Mouse (Mus musculus) ES-CJ7 (cell line): ENCODE results near the gene Ppm1n.
A peak's percentile ranks its signal among the peaks of the same experiment; 100 is the strongest.

Experiments
- DNase-seq: peaks from one replicate; pipeline ENCODE4 v3.0.0; 2011; ENCODE audit warnings: low read depth, low spot score

The Ppm1n gene

GRCm38 (mm10) chr7:19282791-19283405 is 3.0 kb upstream of the Ppm1n start:
- peak; percentile 55 for DNase-seq

GRCm38 (mm10) chr7:19282385-19282784 is 2.5 kb upstream of the Ppm1n start, which contains the start of gene Rtn2:
Rtn2 (plus strand) TSS chr7:19282624.
- DNase-seq: peak; percentile 91

- DNase-seq: peak; percentile 74
Measured at GRCm38 (mm10) chr7:19281680-19282304, 1.9 kb upstream of the Ppm1n start.

GRCm38 (mm10) chr7:19279052-19279451 is 812 bp downstream of the Ppm1n start:
- peak; percentile 61 for DNase-seq

GRCm38 (mm10) chr7:19276253-19276652 is 3.6 kb downstream of the Ppm1n start:
- peak; percentile 69 for DNase-seq

- DNase-seq: peak; percentile 96
Measured at GRCm38 (mm10) chr7:19272173-19272764, 7.6 kb downstream of the Ppm1n start.

GRCm38 (mm10) chr7:19271238-19272172 is 8.4 kb downstream of the Ppm1n start, which contains the start of gene Vasp:
Vasp (minus strand) TSS chr7:19271817.
- peak; percentile 91 for DNase-seq

GRCm38 (mm10) chr7:19270509-19271237 is 9.2 kb downstream of the Ppm1n start:
- DNase-seq: peak; percentile 68

- peak; percentile 84 for DNase-seq
Measured at GRCm38 (mm10) chr7:19269721-19270441, 10.0 kb downstream of the Ppm1n start.

- no peak for DNase-seq
Measured at GRCm38 (mm10) chr7:19268993-19269681, 10.7 kb downstream of the Ppm1n start.

- DNase-seq: peak; percentile 76
Measured at GRCm38 (mm10) chr7:19267051-19267450, 12.8 kb downstream of the Ppm1n start.

- DNase-seq: no peak
Measured at GRCm38 (mm10) chr7:19265928-19266822, 13.7 kb downstream of the Ppm1n start.

GRCm38 (mm10) chr7:19265147-19265546 is 14.7 kb downstream of the Ppm1n start:
- DNase-seq: no peak

GRCm38 (mm10) chr7:19258336-19258735 is 21.5 kb downstream of the Ppm1n start:
- DNase-seq: no peak

GRCm38 (mm10) chr7:19257390-19258022 is 22.4 kb downstream of the Ppm1n start:
- DNase-seq: peak; percentile 98

GRCm38 (mm10) chr7:19256567-19256966 is 23.3 kb downstream of the Ppm1n start:
- no peak for DNase-seq

- no peak for DNase-seq
Measured at GRCm38 (mm10) chr7:19255395-19255794, 24.5 kb downstream of the Ppm1n start.

- DNase-seq: no peak
Measured at GRCm38 (mm10) chr7:19253437-19253836, 26.4 kb downstream of the Ppm1n start.
